Mouse (Mus musculus) limb, embryonic 14.5 days (tissue): Measurements from ENCODE around the gene Dnah7a. TPM values are rescaled to one million over a fixed set of nuclear protein-coding genes. Genes with fewer than 3 reads are reported as not detected.
"Not testable (repeated sequence)": the region's sequence is repeated elsewhere in the genome, so short reads cannot be mapped to it uniquely, and the experiment has no call there.

Experiments
- ATAC-seq: fragments of 200-750 bp; cut with Nextera tagmentation; 2 replicates; pipeline ENCODE4 v1.8.0; 2017; ENCODE audit warnings: low read depth, moderate number of reproducible peaks, moderate TSS enrichment; ENCODE audit not compliant: low FRiP score
- DNase-seq: peaks from one replicate; pipeline ENCODE4 v3.0.0-alpha.2; 2015; ENCODE audit warnings: low spot score
- H3K27ac ChIP-seq: fragments of 300-500 bp; sonication (generic); replicated peaks from 2 replicates; pipeline ENCODE4 v1.5.1; 2014; ENCODE audit warnings: low read depth, mild to moderate bottlenecking, low read length, moderate library complexity, mixed read lengths
- H3K27me3 ChIP-seq: fragments of 300-500 bp; sonication (generic); 2 replicates; pipeline ENCODE4 v1.6.1; 2014; ENCODE audit warnings: low read length, mixed read lengths; ENCODE audit not compliant: control insufficient read depth, insufficient read depth
- H3K36me3 ChIP-seq: fragments of 300-500 bp; sonication (generic); 2 replicates; pipeline ENCODE4 v1.6.1; 2014; ENCODE audit warnings: mild to moderate bottlenecking, low read length, moderate library complexity, mixed read lengths; ENCODE audit not compliant: control insufficient read depth, insufficient read depth
- H3K4me1 ChIP-seq: fragments of 300-500 bp; sonication (generic); 2 replicates; pipeline ENCODE4 v1.6.1; 2014; ENCODE audit warnings: antibody characterized with exemption, low read length, mixed read lengths; ENCODE audit not compliant: control insufficient read depth, insufficient read depth
- H3K4me2 ChIP-seq: fragments of 300-500 bp; sonication (generic); replicated peaks from 2 replicates; pipeline ENCODE4 v1.6.1; 2014; ENCODE audit warnings: low read depth, mild to moderate bottlenecking, low read length, moderate library complexity; ENCODE audit not compliant: severe bottlenecking
- H3K4me3 ChIP-seq: fragments of 300-500 bp; sonication (generic); replicated peaks from 2 replicates; pipeline ENCODE4 v1.5.1; 2014; ENCODE audit warnings: low read length
- H3K9ac ChIP-seq: fragments of 300-500 bp; sonication (generic); 2 replicates; pipeline ENCODE4 v1.6.1; 2014; ENCODE audit warnings: mild to moderate bottlenecking, low read depth, low read length, moderate library complexity; ENCODE audit not compliant: severe bottlenecking
- H3K9me3 ChIP-seq: fragments of 300-500 bp; sonication (generic); 2 replicates; pipeline ENCODE4 v1.6.1; 2016; ENCODE audit warnings: low read length; ENCODE audit not compliant: control insufficient read depth
- POLR2A ChIP-seq: fragments of 200-500 bp; IDR thresholded peaks from 2 replicates; pipeline ENCODE4 v1.8.0; 2012; ENCODE audit warnings: inconsistent platforms, mild to moderate bottlenecking, moderate library complexity, borderline replicate concordance; ENCODE audit not compliant: insufficient read depth, insufficient read length; ENCODE audit errors: extremely low read depth
- WGBS: fragments of 180-500 bp; shearing (Covaris S2); extraction: QIAGEN DNeasy Blood & Tissue Kit; methylation state at CpG from one replicate; pipeline ENCODE4 v1.1.7; 2014; 5-methylcytosine and 5-hydroxymethylcytosine counted together
- polyA plus RNA-seq, 2 experiments: library from polyadenylated mRNA; depleted of rRNA in 1 of 2; stranded (reverse) in 1 of 2; unstranded in 1 of 2; fragments of >200 nt; fragmentation: Nextera tagmentation in 1 of 2; extraction: Ambion mirVana in 1 of 2; gene quantifications; 2 replicates each; pipeline versions ENCODE4 v1.2.1 to v1.2.3; 2012 to 2014

Gene Dnah7a
- polyA plus RNA-seq, 2 experiments: 0.83 to 1.5 TPM

GRCm38 (mm10) chr1:53715966-53716515, 9.5 kb upstream of the Dnah7a start:
- no peaks in the 10 kb centered on the region for H3K4me1 ChIP-seq
- no peak overlapping the region for H3K9ac ChIP-seq
- DNase-seq (no peak), ATAC-seq (no peak)
- H3K4me3 ChIP-seq: no peak overlapping the region
- TF ChIP-seq POLR2A: no peak
- H3K27me3 ChIP-seq: no peaks in the 10 kb centered on the region
- no peak overlapping the region for H3K4me2 ChIP-seq
- H3K27ac ChIP-seq: no peak overlapping the region
- no peaks in the 10 kb centered on the region for H3K9me3 ChIP-seq
- H3K36me3 ChIP-seq: no peaks in the 10 kb centered on the region
- 80% methylated on average over 1 of the region's 1 CpGs for WGBS

GRCm38 (mm10) chr1:53715446-53715845, 8.9 kb upstream of the Dnah7a start:
- H3K27ac ChIP-seq: no peak overlapping the region
- no peaks in the 10 kb centered on the region for H3K4me1 ChIP-seq
- 2% methylated on average over 4 of the region's 4 CpGs for WGBS
- peak; percentile 89 for DNase-seq
- no peaks in the 10 kb centered on the region for H3K27me3 ChIP-seq
- no peak for TF ChIP-seq POLR2A
- no peak overlapping the region for H3K4me2 ChIP-seq
- 0 out of 2 replicates have a peak, but pooled peaks have one; percentile 34 for ATAC-seq
- H3K36me3 ChIP-seq: no peaks in the 10 kb centered on the region
- H3K9me3 ChIP-seq: no peaks in the 10 kb centered on the region
- H3K4me3 ChIP-seq: no peak overlapping the region
- H3K9ac ChIP-seq: no peak overlapping the region

GRCm38 (mm10) chr1:53713383-53713782, 6.8 kb upstream of the Dnah7a start:
- not testable (repeated sequence) for H3K4me2 ChIP-seq, H3K27ac ChIP-seq, H3K27me3 ChIP-seq, H3K9me3 ChIP-seq, H3K9ac ChIP-seq, DNase-seq, H3K36me3 ChIP-seq, H3K4me1 ChIP-seq, H3K4me3 ChIP-seq
- ATAC-seq: peak; percentile 65; the same call in 1 of the 2 replicates
- 33% methylated on average over 2 of the region's 3 CpGs for WGBS

GRCm38 (mm10) chr1:53711069-53711468, 4.5 kb upstream of the Dnah7a start:
- H3K9me3 ChIP-seq: no peaks in the 10 kb centered on the region
- no peak overlapping the region for H3K4me3 ChIP-seq
- H3K4me1 ChIP-seq: no peaks in the 10 kb centered on the region
- no peak overlapping the region for H3K27ac ChIP-seq
- no peaks in the 10 kb centered on the region for H3K36me3 ChIP-seq
- 93% methylated on average over 9 of the region's 9 CpGs for WGBS
- ATAC-seq (no peak), DNase-seq (no peak)
- H3K4me2 ChIP-seq: no peak overlapping the region
- H3K27me3 ChIP-seq: no peaks in the 10 kb centered on the region
- TF ChIP-seq POLR2A: no peak
- H3K9ac ChIP-seq: no peak overlapping the region

- H3K4me2 ChIP-seq, H3K27ac ChIP-seq, H3K4me3 ChIP-seq, H3K27me3 ChIP-seq, ATAC-seq, H3K9me3 ChIP-seq, DNase-seq, H3K36me3 ChIP-seq, H3K4me1 ChIP-seq, H3K9ac ChIP-seq: not testable (repeated sequence)
- WGBS: 85% methylated on average over 5 of the region's 5 CpGs
Observed at GRCm38 (mm10) chr1:53709602-53710001, 3.0 kb upstream of the Dnah7a start.

GRCm38 (mm10) chr1:53704164-53704563, 2.4 kb downstream of the Dnah7a start:
- H3K9me3 ChIP-seq: no peaks in the 10 kb centered on the region
- no peak overlapping the region for H3K4me2 ChIP-seq
- no peaks in the 10 kb centered on the region for H3K36me3 ChIP-seq
- no peak for DNase-seq
- no peak overlapping the region for H3K4me3 ChIP-seq
- H3K9ac ChIP-seq: no peak overlapping the region
- ATAC-seq: no peak
- no peak overlapping the region for H3K27ac ChIP-seq
- TF ChIP-seq POLR2A: no peak
- no peaks in the 10 kb centered on the region for H3K4me1 ChIP-seq
- WGBS: 81% methylated on average over 5 of the region's 5 CpGs
- H3K27me3 ChIP-seq: no peaks in the 10 kb centered on the region

- not testable (repeated sequence) for H3K4me1 ChIP-seq, H3K4me3 ChIP-seq, H3K9me3 ChIP-seq, DNase-seq, H3K4me2 ChIP-seq, H3K9ac ChIP-seq, H3K27me3 ChIP-seq, ATAC-seq, H3K36me3 ChIP-seq, H3K27ac ChIP-seq
Observed at GRCm38 (mm10) chr1:53664268-53664667, 42.3 kb downstream of the Dnah7a start.
